Mouse (Mus musculus) heart, postnatal 14 days (tissue): ENCODE data around the gene Myo9b. TPM values are rescaled to one million over a fixed set of nuclear protein-coding genes. Genes with fewer than 3 reads are reported as not detected.
"Not testable (repeated sequence)": the region's sequence is repeated elsewhere in the genome, so short reads cannot be mapped to it uniquely, and the experiment has no call there.

Experiments
- DNase-seq, 2 experiments: peaks; one replicate each; pipeline ENCODE4 v3.0.0; 2021 to 2022
- intact Hi-C: fragments of 180-260 bp; cut with DNase I; formaldehyde crosslinking; loops from one replicate; pipeline ENCODE4 v1.15.1; 2025
- total RNA-seq, 2 experiments: library from RNA; stranded (reverse); gene quantifications; 2 replicates each; pipeline ENCODE4 v1.2.3; 2021

The Myo9b gene
- total RNA-seq, 2 experiments from 2014 or later = 27.8 to 32.8 TPM

DNA sequence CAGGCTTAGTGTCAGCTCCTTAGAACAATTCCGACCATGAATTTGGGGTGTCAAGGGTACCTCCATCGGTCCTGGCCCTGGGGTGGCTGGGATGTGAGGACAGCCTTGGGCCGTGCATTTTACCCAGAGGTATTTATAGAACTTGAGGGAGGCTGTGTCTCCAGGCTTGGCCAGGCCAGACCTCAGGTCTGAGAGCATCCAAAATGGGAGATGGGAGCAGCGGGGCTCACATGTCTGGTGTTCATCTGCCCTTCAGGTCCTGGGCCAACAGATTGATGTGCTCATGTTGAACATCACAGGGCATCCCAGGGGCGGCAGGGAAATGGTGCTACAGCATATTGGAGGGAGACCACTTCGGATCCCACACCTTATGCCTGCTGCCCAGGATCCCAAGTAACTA lies 18.8 kb downstream of the Myo9b start:
- DNase-seq = no peak
- intact Hi-C loops = no loop called here

DNA sequence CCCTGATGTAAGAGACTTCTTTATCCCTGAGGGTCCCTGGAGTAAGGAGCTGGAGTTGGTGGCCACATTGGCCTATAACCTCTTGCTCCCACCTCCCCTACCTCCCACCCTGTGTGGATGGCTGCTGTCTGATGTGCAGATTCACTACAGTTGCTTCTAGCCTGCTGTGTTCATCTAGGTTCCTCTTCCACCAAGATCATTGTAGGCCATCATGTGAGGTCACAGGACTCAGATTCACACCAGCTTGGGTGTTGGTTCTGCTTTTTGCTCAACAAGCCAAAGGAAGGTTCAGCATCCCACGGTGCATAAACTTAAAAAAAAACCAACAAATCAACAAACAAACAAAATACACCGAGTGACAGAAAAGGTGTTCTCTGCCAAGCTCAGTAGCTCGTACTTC lies 21.4 kb downstream of the Myo9b start:
- intact Hi-C loops, DNase-seq: not testable (repeated sequence)

DNA sequence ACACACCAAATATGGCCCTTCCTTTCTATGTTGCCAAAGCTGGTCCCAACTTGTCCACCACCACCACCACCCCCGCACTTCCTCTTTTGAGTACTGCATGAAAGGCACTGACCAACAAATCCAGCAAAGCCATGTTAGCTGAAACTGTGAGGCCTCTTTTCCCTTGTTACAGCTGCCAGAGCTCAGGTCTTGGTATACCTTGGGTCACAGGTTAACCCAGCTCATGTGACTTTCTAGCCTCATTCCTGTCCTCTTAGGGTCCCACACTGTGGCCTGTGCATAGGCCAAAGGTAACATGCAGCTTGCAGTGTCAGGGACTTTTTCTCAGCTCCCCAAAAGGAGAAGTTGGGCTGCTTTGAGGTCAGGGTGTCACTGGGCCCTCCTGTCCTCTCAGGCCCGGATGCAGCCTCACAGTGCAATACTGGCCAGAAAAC lies 23.7 kb downstream of the Myo9b start:
- DNase-seq = no peak
- intact Hi-C loops = no loop called here

DNA sequence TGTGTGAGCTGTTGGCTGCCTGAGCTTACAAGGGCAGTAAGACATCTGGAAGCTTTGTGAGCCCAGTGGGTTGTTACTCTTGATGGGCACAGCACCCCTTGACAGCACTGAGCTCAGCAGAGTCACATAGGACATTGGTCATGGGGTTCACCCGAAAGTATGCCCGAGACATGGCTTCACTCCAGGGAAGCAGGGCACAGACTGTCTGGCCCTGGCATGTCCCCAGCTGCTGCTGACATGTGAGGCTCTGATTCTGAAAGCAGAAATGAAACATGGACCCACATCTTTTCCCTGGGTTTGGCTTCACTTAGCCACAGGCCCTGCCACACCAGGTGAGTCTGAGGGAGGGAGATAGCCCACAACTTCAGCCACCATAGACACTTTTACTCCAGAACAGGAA lies 24.3 kb downstream of the Myo9b start:
- intact Hi-C loops = no loop called here

DNA sequence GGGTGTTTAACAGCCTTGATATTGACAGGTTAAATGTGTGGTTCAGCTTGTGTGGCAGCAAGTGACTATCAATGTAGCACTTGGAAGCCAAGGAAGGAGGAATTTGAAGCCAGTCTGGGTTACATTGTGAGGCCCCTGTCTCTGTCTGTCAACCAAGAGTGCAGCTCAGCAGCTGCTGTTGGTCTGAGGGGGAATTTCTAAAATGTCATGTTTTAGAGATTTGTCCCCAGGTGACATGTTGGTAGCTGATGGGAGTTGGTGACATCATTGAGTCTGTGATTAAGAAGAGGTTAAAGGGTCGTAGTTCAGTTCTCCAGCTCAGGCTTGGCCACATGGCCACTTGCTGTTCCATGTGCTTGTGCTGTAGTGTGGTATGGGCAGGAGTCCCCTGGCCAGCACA lies 24.9 kb downstream of the Myo9b start:
- DNase-seq = no peak
- intact Hi-C loops = no loop called here

More for the DNA sequence above, 24.3 kb downstream of the Myo9b start:
- peak; percentile 48 to 61 for DNase-seq

DNA sequence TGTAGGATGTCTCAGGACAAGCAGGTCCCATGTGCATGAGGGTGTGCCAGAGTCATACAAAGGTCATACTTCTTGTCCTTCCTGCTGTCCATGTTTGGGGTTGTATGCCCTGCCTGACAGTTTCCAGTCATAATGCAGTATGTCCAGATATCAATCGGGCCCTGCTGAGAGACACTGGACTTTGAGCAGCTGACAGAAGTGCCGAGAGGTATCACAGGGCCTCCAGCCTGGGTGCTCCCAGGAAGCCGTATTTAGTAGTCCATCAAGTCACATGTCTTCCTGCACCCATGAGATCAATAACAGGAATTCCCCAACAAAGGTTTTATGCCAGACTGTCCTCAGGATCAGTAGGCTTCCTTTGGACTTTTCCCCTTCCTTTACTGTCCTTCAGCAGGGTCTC lies 27.2 kb downstream of the Myo9b start:
- intact Hi-C loops = no loop called here
- no peak for DNase-seq

DNA sequence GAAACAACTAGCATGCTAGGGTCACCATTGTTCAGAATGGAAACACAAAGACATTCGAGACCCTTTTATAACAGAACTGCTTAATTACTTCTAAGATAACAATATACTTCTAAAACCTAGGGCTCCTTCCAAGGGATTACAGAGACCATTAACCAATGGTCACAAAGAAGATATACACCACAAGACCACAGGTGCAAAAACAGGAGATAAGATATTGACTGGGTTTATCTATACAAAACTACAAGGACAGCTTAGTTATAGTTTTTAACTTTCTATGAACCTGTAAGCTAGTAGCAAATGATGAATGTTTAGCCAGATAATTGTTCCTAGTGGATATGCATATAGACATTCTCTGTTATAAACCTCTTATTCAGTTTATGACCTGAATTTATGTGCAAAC lies 30.3 kb downstream of the Myo9b start:
- no peak for DNase-seq
- intact Hi-C loops = no loop called here

DNA sequence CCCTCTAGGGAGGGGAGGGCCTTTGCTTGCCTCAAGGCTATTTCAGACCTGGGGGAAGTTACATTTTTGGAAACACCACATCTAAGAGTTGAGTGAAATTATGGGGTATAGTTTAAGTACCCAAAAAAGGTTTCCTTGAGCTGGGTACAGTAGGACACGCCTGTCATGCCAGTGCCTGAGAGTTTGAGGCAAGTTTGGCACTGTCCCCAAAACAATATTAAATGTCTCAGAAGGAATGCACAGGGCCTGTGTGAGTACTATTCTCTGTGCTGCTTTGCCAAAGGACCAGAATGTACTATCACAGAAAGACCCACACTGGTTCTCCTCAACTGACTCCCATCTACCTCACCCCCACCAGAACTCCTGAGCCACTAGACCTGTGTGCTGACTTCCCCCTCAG lies 31.1 kb downstream of the Myo9b start:
- intact Hi-C loops = no loop called here
- no peak for DNase-seq

DNA sequence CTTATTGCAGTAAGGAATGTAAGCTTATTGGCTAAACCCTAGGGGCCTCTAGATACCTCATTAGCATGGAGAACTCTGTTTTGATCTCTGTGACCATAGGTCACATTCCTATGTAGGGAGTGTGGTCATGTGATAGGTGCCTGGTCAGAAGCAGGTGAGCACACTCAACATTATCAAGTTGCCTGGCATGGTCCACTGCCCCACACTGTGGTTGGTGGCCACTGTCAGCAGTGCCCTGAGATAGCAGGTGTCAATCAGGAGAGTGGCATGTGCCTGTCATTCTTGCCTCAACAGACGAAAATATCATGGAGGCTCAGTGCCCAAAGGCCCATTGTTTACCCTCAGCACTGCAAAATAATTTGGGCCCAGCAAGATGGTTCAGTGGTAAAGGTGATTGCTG lies 33.5 kb downstream of the Myo9b start:
- intact Hi-C loops = no loop called here
- DNase-seq = no peak

DNA sequence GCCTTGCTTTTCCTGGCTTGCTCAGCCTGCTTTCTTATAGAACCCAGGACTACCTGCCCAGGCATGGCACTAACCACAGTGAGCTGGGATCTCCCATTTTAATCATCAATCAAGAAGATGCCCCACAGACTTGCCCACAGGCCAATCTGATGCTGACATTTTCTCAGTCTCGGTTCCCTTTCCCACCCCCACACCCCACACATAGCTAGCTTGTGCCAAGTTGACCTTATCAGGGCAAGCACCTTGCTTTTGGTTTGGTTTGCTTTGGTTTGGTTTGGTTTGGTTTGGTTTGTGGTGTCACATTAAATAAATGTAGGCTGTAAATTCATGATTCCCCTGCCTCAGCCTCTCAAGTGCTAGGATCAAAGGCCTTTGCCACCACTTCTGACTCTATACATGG lies 34.9 kb downstream of the Myo9b start:
- intact Hi-C loops = no loop called here
- no peak for DNase-seq

DNA sequence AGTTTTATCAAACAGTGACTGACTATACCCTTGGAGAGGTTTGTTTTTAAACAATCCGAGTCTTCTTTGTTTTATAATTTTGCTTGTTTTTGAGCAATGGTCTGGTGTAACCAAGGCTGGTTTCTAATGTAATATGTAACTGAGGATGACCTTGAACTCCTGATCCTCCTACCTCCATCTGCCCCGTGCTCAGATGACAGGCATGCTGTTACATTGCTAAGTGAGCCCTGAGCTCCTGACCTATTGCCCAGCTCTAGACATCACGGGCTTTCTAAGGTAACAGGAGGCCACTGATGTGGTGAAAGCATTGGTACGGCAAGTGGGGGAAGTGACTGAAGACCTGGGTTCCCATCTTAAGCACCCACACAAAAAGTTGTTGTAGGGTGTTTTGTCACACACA lies 35.4 kb downstream of the Myo9b start:
- intact Hi-C loops = no loop called here
- no peak for DNase-seq

DNA sequence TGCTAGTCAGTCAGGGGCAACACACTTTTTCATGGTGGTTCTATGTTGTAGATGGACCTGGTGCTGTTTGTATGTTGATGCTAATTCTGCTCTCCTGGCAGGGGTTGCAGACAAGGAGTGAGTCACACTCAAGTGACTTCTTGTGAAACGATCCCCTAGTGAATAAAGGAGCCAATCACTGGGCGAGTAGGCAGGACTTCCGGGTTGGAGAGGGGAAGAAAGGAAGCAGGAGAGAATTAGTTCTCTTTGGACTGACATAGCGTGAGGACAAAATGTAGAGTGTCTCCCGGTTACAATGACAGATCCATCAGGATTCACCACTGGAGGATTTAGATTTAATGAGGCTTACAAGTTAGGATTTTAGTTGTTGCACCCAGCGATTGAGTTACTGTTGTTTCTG lies 37.9 kb downstream of the Myo9b start:
- DNase-seq = peak; percentile 41 to 53
- intact Hi-C loops = loop anchor here (2.0 kb wide), 1 partner anchor 38 kb away; the partner anchor contains the start of genes Haus8 and Myo9b

DNA sequence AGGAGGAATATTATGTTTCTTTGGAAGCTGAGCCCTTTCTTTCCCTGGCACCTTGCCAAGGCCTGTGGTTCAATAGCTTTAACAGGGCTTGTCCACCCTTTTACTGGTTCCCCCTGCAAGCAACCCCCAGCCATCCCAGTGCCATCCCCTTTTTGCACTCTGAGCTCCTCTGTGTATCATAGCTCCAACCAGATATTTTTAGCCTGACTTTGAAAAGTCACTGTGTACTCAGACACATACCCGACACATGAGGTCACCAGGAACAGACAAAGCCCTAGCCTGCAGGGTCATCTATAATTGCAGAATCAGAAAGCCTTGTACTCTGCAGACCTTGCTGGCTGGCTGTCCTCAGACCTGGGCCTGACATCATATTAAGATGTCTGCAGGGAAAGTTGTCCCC lies 40.2 kb downstream of the Myo9b start:
- intact Hi-C loops = no loop called here
- DNase-seq = peak; percentile 62 to 68

DNA sequence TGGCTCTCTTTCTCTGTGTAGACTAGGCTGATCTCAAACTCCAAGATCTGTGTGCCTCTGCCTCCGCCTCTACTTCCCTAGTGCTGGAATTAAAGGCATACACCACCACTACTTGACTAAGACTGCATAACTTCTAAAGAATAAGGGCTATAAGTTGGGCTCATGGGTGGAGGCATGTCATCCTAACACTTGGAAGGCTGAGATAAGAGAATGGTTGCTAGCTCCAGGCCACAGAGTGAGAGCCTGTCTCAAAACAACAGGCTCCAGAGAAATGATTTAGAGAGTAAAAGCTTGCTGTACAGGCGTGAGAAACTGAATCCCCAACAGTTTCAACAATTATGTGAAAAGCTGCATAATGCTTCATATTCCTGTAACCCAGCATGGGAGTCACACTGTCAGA lies 41.4 kb downstream of the Myo9b start:
- DNase-seq = no peak
- intact Hi-C loops = no loop called here

DNA sequence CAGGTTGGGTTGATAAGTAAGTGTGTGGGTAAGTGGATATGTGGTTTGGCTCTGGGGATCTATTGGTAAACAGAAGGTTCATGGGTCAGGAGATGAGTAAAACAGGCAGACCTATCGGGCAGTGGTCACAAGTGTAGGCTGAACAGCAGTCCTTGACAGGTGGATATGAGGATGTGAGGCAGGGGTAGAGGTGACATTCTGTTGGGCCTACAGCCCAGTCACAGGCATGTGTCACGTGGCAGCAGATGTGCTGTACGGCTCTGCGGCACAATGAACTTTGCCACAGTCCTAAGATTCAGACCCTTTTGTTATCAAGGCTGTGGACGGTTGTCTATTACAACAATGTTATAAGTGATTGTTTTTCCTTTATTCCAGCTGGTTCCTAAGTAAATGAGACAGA lies 43.5 kb downstream of the Myo9b start:
- peak in 1 of 2 experiments; percentile 22 for DNase-seq
- intact Hi-C loops = no loop called here

DNA sequence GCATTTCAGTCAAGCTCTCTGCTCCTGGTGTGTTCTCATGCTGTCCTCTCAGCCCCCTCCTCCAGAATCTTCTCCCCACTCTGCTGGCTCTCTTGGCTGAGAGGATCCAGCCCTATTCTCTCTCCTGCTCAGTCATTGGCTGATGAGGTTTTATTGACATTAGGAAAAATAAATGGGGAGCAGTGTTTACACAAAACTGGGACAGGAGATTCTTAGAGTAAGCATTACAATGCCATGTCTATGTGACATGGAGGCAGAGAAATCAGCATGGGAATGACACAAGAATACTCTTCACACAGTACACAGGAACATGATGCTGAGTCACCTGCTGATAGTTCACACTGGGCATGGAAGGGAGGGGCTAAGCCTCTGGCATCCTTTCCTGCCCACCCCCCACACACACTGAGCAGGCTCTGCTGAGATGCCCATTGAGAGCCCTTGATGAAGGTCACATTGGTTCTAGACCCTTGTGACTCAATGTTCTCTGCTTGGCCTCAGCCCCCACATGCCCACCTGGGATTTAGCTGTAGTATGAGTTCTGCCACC lies 44.0 kb downstream of the Myo9b start:
- no peak for DNase-seq
- intact Hi-C loops = no loop called here

DNA sequence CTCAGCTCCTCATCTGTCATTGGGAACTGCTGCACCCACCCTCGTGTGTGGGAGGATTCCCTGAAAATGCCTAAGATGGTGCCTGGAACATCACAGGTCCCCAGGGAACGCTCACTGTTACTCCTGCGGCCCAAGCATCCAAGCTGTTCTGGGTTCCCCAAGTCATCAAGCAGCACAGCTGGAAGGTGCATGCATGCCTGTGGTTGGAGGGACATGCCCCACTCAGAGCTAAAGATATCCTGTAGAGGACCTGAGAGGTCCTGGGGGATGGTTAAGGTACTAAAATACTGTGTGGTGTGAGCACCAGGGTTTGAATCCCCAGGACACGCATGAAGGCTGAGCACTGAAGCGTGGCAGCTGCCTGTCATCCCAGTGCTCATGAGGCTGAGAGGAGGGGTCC lies 46.1 kb downstream of the Myo9b start:
- intact Hi-C loops, DNase-seq: not testable (repeated sequence)

DNA sequence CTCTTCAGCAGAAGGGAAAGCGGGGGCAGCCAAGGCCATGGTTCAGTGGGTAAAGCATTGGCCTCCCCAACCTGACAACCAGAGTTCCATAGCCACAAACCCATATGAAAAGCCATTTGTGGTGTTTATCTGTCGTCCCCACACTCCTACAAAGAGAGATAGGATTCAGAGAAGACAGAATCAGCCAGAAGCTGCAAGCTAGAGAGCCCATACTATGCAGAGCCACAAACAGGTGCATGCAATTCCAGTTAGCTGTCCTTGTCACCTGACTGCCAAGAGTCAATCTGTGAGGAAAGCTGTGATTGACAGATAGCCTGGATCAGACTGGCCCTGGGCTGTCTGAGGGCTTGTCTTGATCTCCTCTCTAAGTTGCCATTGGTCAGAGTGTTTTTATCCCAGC lies 47.2 kb downstream of the Myo9b start:
- DNase-seq, intact Hi-C loops: not testable (repeated sequence)

DNA sequence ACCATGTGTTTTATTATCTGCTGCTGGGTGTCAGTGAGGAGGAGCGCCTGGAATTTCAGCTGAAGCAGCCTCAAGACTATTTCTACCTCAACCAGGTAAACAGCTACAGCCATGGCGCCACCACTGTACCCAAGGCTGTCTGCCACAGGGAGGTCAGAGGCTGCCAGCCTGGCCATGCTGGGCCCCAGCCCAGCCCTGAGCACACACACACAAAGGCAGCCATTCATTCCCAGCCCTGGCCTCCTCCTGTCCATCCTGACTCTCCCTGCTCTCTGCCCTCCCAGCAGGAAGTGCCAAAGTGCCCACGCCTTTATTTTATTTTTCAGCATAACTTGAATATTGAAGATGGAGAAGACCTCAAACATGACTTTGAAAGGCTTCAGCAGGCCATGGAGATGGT lies 50.4 kb downstream of the Myo9b start:
- intact Hi-C loops = loop anchor here (2.0 kb wide), 1 partner anchor 60 kb away; no protein-coding TSS in a partner anchor

DNA sequence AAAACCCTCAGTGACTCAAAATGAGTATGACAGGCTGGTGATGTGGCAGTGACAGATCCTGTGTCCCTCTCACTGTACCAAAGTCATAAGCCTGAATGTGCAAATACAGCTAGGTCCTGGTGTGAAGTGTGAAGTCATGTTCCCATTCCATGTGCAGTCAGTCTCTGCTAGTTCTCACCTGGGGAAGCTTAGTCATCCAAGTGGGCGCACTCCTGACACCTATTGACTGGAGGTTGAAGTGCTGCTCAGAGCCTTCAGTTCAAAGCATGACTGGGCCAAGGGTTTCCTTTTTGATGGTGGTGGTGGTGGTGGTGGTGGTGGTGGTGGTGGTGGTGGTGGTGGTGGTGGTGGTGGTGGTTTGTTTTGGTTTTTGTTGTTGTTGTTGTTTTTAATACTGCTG lies 52.3 kb downstream of the Myo9b start:
- intact Hi-C loops = loop anchor here (2.0 kb wide), 1 partner anchor 52 kb away; the partner anchor contains the start of genes Haus8 and Myo9b
- peak; percentile 43 to 47 for DNase-seq

More for the DNA sequence above, 50.4 kb downstream of the Myo9b start:
- DNase-seq = no peak

DNA sequence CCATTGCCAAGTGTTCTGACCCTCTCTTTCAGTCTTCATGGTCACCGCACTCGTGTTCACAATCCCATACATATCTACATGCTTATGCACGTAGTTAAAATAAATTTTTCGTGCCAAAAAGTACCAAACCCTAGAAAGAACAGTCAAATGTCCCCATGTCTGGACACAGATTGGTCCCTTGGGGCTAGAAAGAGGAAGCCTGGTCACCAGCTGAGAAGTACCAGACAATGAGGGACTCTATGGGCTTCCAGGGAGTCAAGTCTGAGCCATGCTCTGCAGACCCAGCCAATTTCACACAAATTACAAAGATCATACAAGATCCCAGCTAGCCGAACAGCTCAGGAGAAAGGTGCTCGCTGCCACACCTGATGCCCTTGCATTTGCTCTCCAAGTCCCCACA lies 65.3 kb downstream of the Myo9b start:
- DNase-seq, intact Hi-C loops: not testable (repeated sequence)

DNA sequence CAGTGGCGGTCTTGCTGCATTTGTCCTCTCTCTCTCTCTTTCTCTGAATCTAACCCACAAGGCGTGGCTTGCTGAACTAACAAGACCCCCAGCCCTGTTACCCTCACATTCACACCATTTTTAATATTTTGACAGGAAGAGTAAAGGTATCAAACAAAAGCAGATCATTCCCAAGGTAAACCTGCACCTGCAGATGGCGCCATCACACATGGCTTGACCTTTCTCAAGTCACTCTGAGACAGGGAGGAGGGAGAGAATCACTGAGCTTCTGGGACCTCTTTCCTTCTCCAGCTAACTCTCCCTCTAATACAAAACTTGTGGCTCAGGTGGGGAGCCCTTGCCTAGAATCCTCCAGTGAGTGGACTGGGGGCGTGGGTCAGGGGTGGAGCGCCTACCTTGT lies 68.1 kb downstream of the Myo9b start:
- DNase-seq = peak; percentile 23 to 56
- intact Hi-C loops = loop anchor here (2.0 kb wide), 1 partner anchor 66 kb away; the partner anchor contains the start of gene Ankle1

DNA sequence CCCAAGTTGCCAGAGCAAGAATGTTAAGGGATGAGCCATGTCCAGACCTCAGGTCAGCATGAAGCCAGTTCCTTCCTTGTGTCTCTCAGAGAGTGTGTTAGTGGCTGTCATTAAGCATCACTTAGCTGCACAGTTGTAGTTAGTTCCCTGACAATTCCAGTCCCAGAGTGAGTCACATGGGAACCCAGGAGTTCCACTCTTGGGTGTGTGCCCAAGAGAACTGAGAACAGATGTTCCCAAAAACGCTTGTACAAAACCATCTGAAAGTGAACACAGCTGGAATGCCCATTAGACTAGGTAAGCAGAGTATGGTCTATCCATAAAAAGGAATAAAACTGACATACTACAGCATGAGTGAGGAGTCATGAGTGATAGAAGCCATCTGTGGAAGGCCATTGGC lies 74.1 kb downstream of the Myo9b start:
- intact Hi-C loops = no loop called here
- no peak for DNase-seq
